Comparison of ENCODE assay signal across 23 mouse cellular contexts in the genomic region with DNA sequence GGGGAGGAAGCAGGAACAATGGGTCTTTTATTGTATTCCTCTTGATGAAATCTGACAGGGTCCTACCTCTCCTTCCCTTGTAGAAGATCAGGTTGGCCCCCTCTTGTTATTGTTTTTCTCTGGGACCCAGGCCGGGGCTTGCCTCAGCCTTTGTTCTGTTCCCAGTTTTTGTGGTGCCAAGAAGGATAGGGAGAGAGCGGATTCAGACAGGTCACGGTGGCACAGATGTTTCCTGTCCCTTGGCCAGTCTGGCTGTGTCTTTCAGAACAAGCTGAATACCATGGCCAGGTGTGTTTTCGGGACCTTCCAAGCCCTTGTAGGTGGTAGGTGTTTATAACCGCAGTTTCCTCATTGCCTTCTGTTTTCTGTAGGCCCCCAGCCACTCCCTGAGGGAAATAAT. TPM values are rescaled to one million over a fixed set of nuclear protein-coding genes. Genes with fewer than 3 reads are reported as not detected.
DNase-seq lines count a peak whose midpoint lies in the region; ATAC-seq lines count a peak whose summit lies in the region.
"Had no signal": no experiment of that assay in that cellular context is flagged by ENCODE, and none has a peak within 500 bp of the region (broad histone marks: within the 10 kb centered on the region; RNA-seq: fewer than 3 reads in every experiment).

No protein-coding gene starts in this region.

- H3K4me1 ChIP-seq in heart, embryonic 10.5 days = peaks cover 7% of the 10 kb centered on the region; the same call in 1 of the 2 replicates
- H3K4me1 ChIP-seq in liver, embryonic 12.5 days = no peaks in the 10 kb centered on the region
- H3K4me1 ChIP-seq: heart, embryonic 15.5 days had no signal

- H3K4me3 ChIP-seq in heart, embryonic 10.5 days = no peak overlapping the region
- no peak overlapping the region for H3K4me3 ChIP-seq in liver, embryonic 12.5 days
- H3K4me3 ChIP-seq: embryonic facial prominence, embryonic 15.5 days; heart, embryonic 15.5 days; hindbrain, embryonic 13.5 days; left cerebral cortex, adult 2 months; limb, embryonic 13.5 days; neural tube, embryonic 12.5 days had no signal

- 63% methylated on average over 5 of the region's 5 CpGs for WGBS in heart, embryonic 10.5 days
- WGBS in liver, embryonic 12.5 days (ENCODE audit: insufficient replicate concordance) = 56% methylated on average over 5 of the region's 5 CpGs

- H3K36me3 ChIP-seq in heart, embryonic 10.5 days = no peaks in the 10 kb centered on the region
- H3K36me3 ChIP-seq in liver, embryonic 12.5 days = no peaks in the 10 kb centered on the region
- H3K36me3 ChIP-seq: embryonic facial prominence, embryonic 15.5 days; heart, embryonic 15.5 days; hindbrain, embryonic 13.5 days; limb, embryonic 13.5 days; neural tube, embryonic 12.5 days had no signal

- intact Hi-C loops in left cerebral cortex, postnatal 4 days (cut with DNase I) = no loop called here

- no peak overlapping the region for H3K9ac ChIP-seq in liver, embryonic 12.5 days
- H3K9ac ChIP-seq: embryonic facial prominence, embryonic 15.5 days; heart, embryonic 15.5 days; hindbrain, embryonic 13.5 days; limb, embryonic 13.5 days; neural tube, embryonic 12.5 days had no signal

- peak; percentile 96 for DNase-seq in heart, adult 11 months
- DNase-seq in heart, embryonic 10.5 days (ENCODE audit: low spot score) = no peak
- peak; percentile 44 for DNase-seq in kidney, postnatal 10 days
- no peak for DNase-seq in kidney, adult 8-10 months
- peak; percentile 30 for DNase-seq in retina, postnatal 1 day
- no peak for DNase-seq in retina, embryonic 14.5 days (ENCODE audit: low spot score)
- no peak for DNase-seq in left cerebral cortex, postnatal 4 days
- DNase-seq: cerebellum, adult 11 months; cerebellum, postnatal 36 days; thymus, postnatal 14 days had no signal

- H3K4me2 ChIP-seq in liver, embryonic 12.5 days = no peak overlapping the region
- H3K4me2 ChIP-seq: embryonic facial prominence, embryonic 15.5 days; heart, embryonic 15.5 days; hindbrain, embryonic 13.5 days; limb, embryonic 13.5 days; neural tube, embryonic 12.5 days had no signal

- ATAC-seq in liver, embryonic 12.5 days = no peak

- H3K9me3 ChIP-seq in heart, embryonic 10.5 days = no peaks in the 10 kb centered on the region
- H3K9me3 ChIP-seq in liver, embryonic 12.5 days (replicated peaks) = no peaks in the 10 kb centered on the region
- H3K9me3 ChIP-seq: embryonic facial prominence, embryonic 15.5 days; heart, embryonic 15.5 days; hindbrain, embryonic 13.5 days; limb, embryonic 13.5 days; neural tube, embryonic 12.5 days had no signal

- 0 out of 2 replicates have a peak, but pooled peaks cover 7% of the 10 kb centered on the region for H3K27me3 ChIP-seq in heart, embryonic 10.5 days (ENCODE audit: insufficient read depth, poor library complexity, severe bottlenecking)
- H3K27me3 ChIP-seq in liver, embryonic 12.5 days (replicated peaks) = no peaks in the 10 kb centered on the region
- H3K27me3 ChIP-seq: embryonic facial prominence, embryonic 15.5 days; hindbrain, embryonic 13.5 days; limb, embryonic 13.5 days; neural tube, embryonic 12.5 days had no signal

- H3K27ac ChIP-seq in heart, embryonic 10.5 days = no peak overlapping the region
- no peak overlapping the region for H3K27ac ChIP-seq in liver, embryonic 12.5 days
- H3K27ac ChIP-seq: embryonic facial prominence, embryonic 15.5 days; heart, embryonic 15.5 days; hindbrain, embryonic 13.5 days; left cerebral cortex, adult 2 months; limb, embryonic 13.5 days; neural tube, embryonic 12.5 days had no signal

RNA-seq across cellular contexts. Expression of a gene that starts 14.0 kb away (rescaled TPM):
- not detected in 2 replicates for polyA plus RNA-seq in heart, embryonic 10.5 days (2016; fragmentation: Nextera tagmentation; extraction: Ambion mirVana)
- not detected in 2 replicates for polyA plus RNA-seq in liver, embryonic 12.5 days (2016; fragmentation: Nextera tagmentation; extraction: Ambion mirVana)
- not detected for total RNA-seq in left cerebral cortex, postnatal 4 days (2021)
- total RNA-seq: gastrocnemius, postnatal 4 days; layer of hippocampus, adult 8-10 months; left cerebral cortex, adult 2 months; megakaryocyte progenitor cell, adult 5-6 weeks; midbrain, postnatal 0 days had no signal
- polyA plus RNA-seq: embryonic facial prominence, embryonic 15.5 days; forebrain, embryonic 11.5 days; heart, embryonic 15.5 days; hindbrain, embryonic 13.5 days; limb, embryonic 13.5 days; liver, embryonic 16.5 days; midbrain, postnatal 0 days; neural tube, embryonic 12.5 days had no signal

RNA-seq across cellular contexts. Expression of a gene that starts 38.9 kb away (rescaled TPM):
- polyA plus RNA-seq in heart, embryonic 10.5 days (2016; fragmentation: Nextera tagmentation; extraction: Ambion mirVana) = 0.09 and 0.10 TPM in 2 replicates
- polyA plus RNA-seq in liver, embryonic 12.5 days (2016; fragmentation: Nextera tagmentation; extraction: Ambion mirVana) = 0.02 TPM in 1 of 2 replicates, not detected in the other
- total RNA-seq in left cerebral cortex, postnatal 4 days (2021) = 1 to 10 TPM; 3.9 to 4.1 TPM
- total RNA-seq: megakaryocyte progenitor cell, adult 5-6 weeks had no signal
- polyA plus RNA-seq: liver, embryonic 16.5 days had no signal

Comparison
In these comparisons a context has a peak if more than half of its experiments do, and no peak if none do; other contexts are left out.
1. DNase-seq: peak in heart, adult 11 months (single experiment), kidney, postnatal 10 days (single experiment) and retina, postnatal 1 day (single experiment); none in heart, embryonic 10.5 days (single experiment), kidney, adult 8-10 months (0 of 2), retina, embryonic 14.5 days (single experiment) and left cerebral cortex, postnatal 4 days (single experiment).